Mouse (Mus musculus): ENCODE results near the gene Slc1a7. TPM values are rescaled to one million over a fixed set of nuclear protein-coding genes. Genes with fewer than 3 reads are reported as not detected.

The Slc1a7 gene
- polyA plus RNA-seq, 1 experiment from 2014 or later = not detected

DNA sequence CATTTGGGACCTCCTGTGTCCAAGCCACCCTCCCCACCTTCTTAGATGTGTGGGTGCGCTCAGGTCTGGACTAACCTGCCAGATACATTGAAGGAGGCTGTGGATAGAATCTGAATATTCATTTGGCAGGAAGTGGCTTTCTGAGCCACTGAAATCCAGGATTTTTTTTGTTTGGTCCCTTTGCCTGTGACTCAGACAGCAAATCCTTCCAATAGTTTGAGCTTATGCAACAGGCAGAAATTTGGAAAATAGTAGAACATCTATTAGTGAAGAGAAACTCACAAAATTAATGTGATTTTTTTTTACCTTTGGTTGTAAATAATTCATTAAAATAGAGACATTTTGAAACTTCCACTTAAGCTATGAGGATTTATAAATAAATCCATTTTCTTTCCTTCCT lies 3.0 kb downstream of the Slc1a7 start:
- no peaks in the 10 kb centered on the region for H3K9me3 ChIP-seq (replicated peaks)
- no peaks in the 10 kb centered on the region for H3K36me3 ChIP-seq
- H3K4me2 ChIP-seq = no peak overlapping the region
- H3K4me1 ChIP-seq (replicated peaks) = no peaks in the 10 kb centered on the region
- 54% methylated on average over 1 of the region's 1 CpGs for WGBS (ENCODE audit: insufficient replicate concordance)
- no peak overlapping the region for H3K27ac ChIP-seq
- no peak overlapping the region for H3K9ac ChIP-seq
- no peaks in the 10 kb centered on the region for H3K27me3 ChIP-seq
- ATAC-seq (ENCODE audit: low read depth) = no peak
- no peak for DNase-seq
- H3K4me3 ChIP-seq (replicated peaks) = no peak overlapping the region

DNA sequence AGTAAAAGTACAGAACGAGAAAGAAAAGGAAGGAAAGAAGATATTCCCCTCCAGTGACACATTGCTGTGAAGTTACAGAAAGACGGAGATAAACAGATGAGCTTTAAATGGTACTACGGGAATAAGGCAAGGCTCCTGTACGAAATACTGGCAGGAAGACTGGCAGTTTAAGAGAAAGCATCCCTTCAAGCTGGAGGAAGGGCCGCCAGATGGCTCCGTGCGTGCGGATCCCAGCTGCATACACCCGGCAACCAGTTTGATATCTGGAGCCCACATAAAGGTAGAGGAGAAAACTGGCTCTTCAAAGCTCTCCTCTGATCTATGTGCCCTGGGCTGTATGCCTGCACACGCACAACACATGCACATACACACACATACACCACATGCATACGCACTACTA lies 6.4 kb downstream of the Slc1a7 start:
- Histone ChIP-seq H3K9ac (no peak overlapping the region), H3K27ac (no peak overlapping the region), H3K36me3 (no peaks in the 10 kb centered on the region), H3K9me3 (replicated peaks) (no peaks in the 10 kb centered on the region), H3K4me2 (no peak overlapping the region), H3K4me3 (replicated peaks) (no peak overlapping the region), H3K4me1 (replicated peaks) (no peaks in the 10 kb centered on the region), H3K27me3 (no peaks in the 10 kb centered on the region)
- DNase-seq (no peak), ATAC-seq (ENCODE audit: low read depth) (no peak)
- WGBS (ENCODE audit: insufficient replicate concordance) = 76% methylated on average over 11 of the region's 11 CpGs

DNA sequence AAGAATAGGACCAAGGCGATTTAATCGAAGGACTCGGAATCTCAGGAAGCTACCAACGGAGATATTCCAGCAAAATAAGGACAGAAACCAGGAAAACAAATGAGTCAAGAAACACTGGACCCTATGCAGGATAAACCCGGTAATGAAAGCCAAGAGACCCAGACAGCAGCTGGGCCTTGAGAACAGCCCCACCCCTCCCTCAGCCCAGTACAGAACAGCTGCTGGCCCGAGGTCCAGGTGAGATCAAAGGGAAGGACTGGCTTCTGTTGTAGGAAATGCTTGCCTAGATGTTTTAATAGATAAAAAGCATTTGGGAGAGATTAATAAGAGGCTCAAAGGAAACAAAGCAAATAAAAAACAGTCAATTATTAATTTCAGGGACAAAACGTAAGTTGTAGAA lies 6.9 kb downstream of the Slc1a7 start:
- ATAC-seq (ENCODE audit: low read depth) = no peak
- no peak for DNase-seq
- H3K27me3 ChIP-seq = no peaks in the 10 kb centered on the region
- H3K4me3 ChIP-seq (replicated peaks) = no peak overlapping the region
- H3K4me1 ChIP-seq (replicated peaks) = no peaks in the 10 kb centered on the region
- WGBS (ENCODE audit: insufficient replicate concordance) = 66% methylated on average over 7 of the region's 7 CpGs
- no peak overlapping the region for H3K9ac ChIP-seq
- no peaks in the 10 kb centered on the region for H3K9me3 ChIP-seq (replicated peaks)
- no peaks in the 10 kb centered on the region for H3K36me3 ChIP-seq
- no peak overlapping the region for H3K27ac ChIP-seq
- H3K4me2 ChIP-seq = no peak overlapping the region

DNA sequence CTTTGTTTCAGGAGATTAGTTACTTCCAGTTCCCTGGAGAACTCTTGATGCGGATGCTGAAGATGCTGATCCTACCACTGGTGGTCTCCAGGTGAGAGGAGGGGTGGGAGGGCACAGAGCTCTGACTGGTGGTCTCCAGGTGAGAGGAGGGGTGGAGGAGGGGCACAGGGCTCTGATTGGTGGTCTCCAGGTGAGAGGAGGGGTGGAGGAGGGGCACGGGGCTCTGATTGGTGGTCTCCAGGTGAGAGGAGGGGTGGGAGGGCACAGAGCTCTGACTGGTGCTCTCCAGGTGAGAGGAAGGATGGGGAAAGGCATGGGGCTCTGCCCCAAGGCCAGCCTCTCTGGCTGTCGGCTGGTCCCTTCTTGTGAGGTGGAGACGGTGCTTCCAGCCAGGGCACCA lies 9.5 kb downstream of the Slc1a7 start:
- no peak overlapping the region for H3K9ac ChIP-seq
- no peak overlapping the region for H3K4me3 ChIP-seq (replicated peaks)
- DNase-seq = no peak
- no peak for ATAC-seq (ENCODE audit: low read depth)
- no peak overlapping the region for H3K27ac ChIP-seq
- 64% methylated on average over 4 of the region's 4 CpGs for WGBS (ENCODE audit: insufficient replicate concordance)
- no peaks in the 10 kb centered on the region for H3K27me3 ChIP-seq
- no peaks in the 10 kb centered on the region; the same call in 1 of the 2 replicates for H3K4me1 ChIP-seq (replicated peaks)
- no peak overlapping the region for H3K4me2 ChIP-seq
- H3K36me3 ChIP-seq = no peaks in the 10 kb centered on the region
- H3K9me3 ChIP-seq (replicated peaks) = no peaks in the 10 kb centered on the region

DNA sequence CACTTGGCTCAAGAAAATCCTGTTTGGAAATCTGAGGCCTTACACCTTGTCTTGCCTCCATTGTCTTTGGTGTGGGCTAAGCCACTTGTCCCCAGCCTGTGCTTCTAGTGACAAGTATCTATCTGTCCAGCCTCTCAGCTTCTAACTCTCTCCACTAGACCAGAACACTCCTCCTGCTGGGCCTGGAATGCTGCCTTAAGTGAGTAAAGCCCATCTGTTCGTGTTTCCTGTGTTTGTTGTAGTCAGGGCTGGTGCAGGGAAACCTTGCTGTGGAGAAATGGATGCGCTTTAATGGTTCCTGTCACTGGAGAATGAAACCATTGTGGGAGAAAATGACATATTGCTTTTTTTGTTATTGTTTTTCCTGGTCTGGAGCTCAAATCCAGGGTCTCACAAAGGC lies 11.4 kb downstream of the Slc1a7 start:
- H3K36me3 ChIP-seq = no peaks in the 10 kb centered on the region

DNA sequence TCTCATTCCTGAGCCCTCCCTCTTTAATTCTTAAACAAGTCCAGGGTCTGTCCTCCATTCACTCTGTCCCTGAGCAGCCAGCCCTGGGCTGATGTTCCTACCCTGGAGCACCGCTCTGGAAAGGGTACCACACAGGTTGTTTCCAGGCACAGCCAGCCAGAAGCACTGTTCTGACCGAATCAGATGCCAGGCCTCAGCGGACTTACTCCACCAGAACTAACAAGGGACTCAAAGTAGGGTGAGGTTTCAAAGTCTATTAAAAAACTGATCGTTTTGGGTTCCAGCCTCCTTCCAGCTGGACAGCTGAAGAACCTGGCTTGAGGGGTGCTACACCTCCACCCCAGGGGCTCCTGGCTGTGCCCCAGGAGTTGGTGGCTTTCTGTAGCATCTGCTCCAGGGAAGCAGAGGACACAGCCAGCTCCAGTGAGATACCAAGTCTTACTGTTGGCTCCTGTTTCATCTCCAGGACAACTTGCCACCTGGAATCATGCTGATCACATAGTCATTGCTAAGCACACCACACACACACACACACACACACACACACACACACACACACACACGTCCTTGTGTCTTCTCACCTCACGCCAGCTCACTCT lies 12.0 kb downstream of the Slc1a7 start:
- ATAC-seq (ENCODE audit: low read depth) = no peak
- 64% methylated on average over 6 of the region's 6 CpGs for WGBS (ENCODE audit: insufficient replicate concordance)

More for the DNA sequence above, 11.4 kb downstream of the Slc1a7 start:
- no peak for DNase-seq
- H3K27me3 ChIP-seq = no peaks in the 10 kb centered on the region
- no peak overlapping the region for H3K4me3 ChIP-seq (replicated peaks)
- no peak overlapping the region for H3K4me2 ChIP-seq
- H3K9me3 ChIP-seq (replicated peaks) = no peaks in the 10 kb centered on the region
- ATAC-seq (ENCODE audit: low read depth) = no peak
- no peak overlapping the region for H3K27ac ChIP-seq
- 42% methylated on average over 2 of the region's 2 CpGs for WGBS (ENCODE audit: insufficient replicate concordance)
- H3K9ac ChIP-seq = no peak overlapping the region
- H3K4me1 ChIP-seq (replicated peaks) = no peaks in the 10 kb centered on the region; the same call in 1 of the 2 replicates

DNA sequence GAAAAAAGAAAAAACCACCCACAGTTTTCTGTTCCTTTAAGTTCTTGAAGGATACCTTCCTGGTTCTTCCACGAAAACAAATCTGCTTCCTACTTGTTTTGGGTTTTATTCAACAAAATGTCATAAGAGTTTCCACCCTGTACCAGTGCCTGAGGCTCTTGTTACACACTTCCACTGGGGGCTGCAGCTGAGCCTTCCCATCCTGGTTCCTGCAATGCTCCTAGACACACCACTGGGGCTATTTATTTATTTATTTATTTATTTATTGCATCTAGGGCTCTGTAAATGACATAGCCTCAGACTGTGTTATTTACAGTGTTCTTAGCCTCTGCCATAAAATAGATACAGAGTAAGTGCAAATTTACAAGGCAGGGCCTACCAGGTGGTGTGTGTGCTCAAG lies 15.6 kb downstream of the Slc1a7 start:
- Histone ChIP-seq H3K4me3 (replicated peaks) (no peak overlapping the region), H3K27me3 (0 out of 2 replicates have a peak, but pooled peaks cover under 1% of the 10 kb centered on the region), H3K4me2 (no peak overlapping the region), H3K36me3 (no peaks in the 10 kb centered on the region), H3K9ac (no peak overlapping the region), H3K9me3 (replicated peaks) (no peaks in the 10 kb centered on the region), H3K27ac (no peak overlapping the region), H3K4me1 (replicated peaks) (no peaks in the 10 kb centered on the region; the same call in 1 of the 2 replicates)
- ATAC-seq (ENCODE audit: low read depth) (no peak), DNase-seq (no peak)
- 68% methylated on average over 1 of the region's 1 CpGs for WGBS (ENCODE audit: insufficient replicate concordance)

More for the DNA sequence above, 12.0 kb downstream of the Slc1a7 start:
- Histone ChIP-seq H3K27me3 (no peaks in the 10 kb centered on the region), H3K36me3 (no peaks in the 10 kb centered on the region), H3K4me1 (replicated peaks) (no peaks in the 10 kb centered on the region; the same call in 1 of the 2 replicates), H3K27ac (no peak overlapping the region), H3K9me3 (replicated peaks) (no peaks in the 10 kb centered on the region), H3K4me3 (replicated peaks) (no peak overlapping the region), H3K4me2 (no peak overlapping the region), H3K9ac (no peak overlapping the region)
- DNase-seq = no peak

DNA sequence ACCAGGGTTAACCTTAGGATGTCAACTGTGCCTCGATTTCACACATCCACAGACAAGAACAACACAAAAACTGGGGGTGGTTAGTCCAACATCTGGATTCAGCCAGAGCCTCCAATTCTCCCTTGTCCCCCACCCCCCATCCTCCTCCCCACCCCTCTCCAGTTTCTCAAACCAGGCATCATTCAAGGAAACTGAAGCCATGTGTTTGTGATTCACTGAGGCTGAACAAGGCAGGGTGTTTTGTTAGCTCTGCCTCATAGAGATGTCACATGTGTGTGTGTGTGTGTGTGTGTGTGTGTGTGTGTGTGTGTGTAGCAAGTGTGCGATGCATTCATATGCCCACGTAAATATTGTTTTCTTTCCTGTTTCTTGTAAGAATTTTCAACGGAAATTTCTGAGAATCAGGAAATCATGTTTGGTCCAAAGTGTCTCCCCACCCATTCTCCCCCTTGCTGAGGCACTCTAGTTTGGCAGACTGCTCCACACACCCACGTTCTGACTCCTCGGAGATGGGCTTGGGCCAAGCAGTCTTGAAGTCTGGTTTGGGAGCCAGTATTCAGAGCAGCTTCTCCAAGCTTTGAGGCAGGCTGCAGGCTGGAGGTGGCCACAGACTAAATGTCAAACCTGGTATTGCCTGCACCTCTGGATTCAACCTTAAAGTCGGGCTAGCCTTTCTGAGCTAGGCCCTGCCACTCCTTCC lies 16.3 kb downstream of the Slc1a7 start:
- peaks cover 7% of the 10 kb centered on the region; the same call in 1 of the 2 replicates for H3K27me3 ChIP-seq
- ATAC-seq (ENCODE audit: low read depth) = no peak
- no peak overlapping the region for H3K4me3 ChIP-seq (replicated peaks)
- no peak for DNase-seq
- no peak overlapping the region for H3K27ac ChIP-seq
- no peaks in the 10 kb centered on the region for H3K36me3 ChIP-seq
- H3K4me1 ChIP-seq (replicated peaks) = no peaks in the 10 kb centered on the region; the same call in 1 of the 2 replicates
- no peaks in the 10 kb centered on the region for H3K9me3 ChIP-seq (replicated peaks)
- no peak overlapping the region for H3K4me2 ChIP-seq
- WGBS (ENCODE audit: insufficient replicate concordance) = 63% methylated on average over 7 of the region's 7 CpGs
- no peak overlapping the region for H3K9ac ChIP-seq

DNA sequence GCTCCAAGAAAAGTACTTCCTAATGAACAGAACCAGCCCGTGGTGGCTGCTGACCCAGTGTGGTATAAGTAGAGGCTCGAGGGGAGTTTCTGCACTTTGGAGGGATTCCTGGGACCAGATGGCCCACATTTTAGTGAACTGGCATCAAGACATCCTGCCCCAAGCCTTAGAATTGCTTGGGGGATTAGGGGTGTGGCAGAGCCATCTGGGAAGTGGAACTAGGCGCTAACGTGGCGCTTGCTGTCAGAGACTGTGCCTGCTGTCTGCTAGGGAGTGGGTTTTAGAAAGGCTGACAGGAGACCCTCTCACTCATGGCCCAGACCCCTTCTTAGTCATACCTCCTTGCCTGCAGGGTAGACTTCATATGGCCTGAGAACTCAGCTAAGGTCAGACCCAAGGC lies 17.7 kb downstream of the Slc1a7 start:
- ATAC-seq (ENCODE audit: low read depth) = no peak
- H3K9me3 ChIP-seq (replicated peaks) = no peaks in the 10 kb centered on the region
- DNase-seq = no peak
- H3K36me3 ChIP-seq = no peaks in the 10 kb centered on the region
- peaks cover 12% of the 10 kb centered on the region for H3K27me3 ChIP-seq
- no peak overlapping the region for H3K9ac ChIP-seq
- H3K27ac ChIP-seq = no peak overlapping the region
- no peak overlapping the region for H3K4me3 ChIP-seq (replicated peaks)
- H3K4me1 ChIP-seq (replicated peaks) = no peaks in the 10 kb centered on the region; the same call in 1 of the 2 replicates
- WGBS (ENCODE audit: insufficient replicate concordance) = 64% methylated on average over 5 of the region's 5 CpGs
- no peak overlapping the region for H3K4me2 ChIP-seq

DNA sequence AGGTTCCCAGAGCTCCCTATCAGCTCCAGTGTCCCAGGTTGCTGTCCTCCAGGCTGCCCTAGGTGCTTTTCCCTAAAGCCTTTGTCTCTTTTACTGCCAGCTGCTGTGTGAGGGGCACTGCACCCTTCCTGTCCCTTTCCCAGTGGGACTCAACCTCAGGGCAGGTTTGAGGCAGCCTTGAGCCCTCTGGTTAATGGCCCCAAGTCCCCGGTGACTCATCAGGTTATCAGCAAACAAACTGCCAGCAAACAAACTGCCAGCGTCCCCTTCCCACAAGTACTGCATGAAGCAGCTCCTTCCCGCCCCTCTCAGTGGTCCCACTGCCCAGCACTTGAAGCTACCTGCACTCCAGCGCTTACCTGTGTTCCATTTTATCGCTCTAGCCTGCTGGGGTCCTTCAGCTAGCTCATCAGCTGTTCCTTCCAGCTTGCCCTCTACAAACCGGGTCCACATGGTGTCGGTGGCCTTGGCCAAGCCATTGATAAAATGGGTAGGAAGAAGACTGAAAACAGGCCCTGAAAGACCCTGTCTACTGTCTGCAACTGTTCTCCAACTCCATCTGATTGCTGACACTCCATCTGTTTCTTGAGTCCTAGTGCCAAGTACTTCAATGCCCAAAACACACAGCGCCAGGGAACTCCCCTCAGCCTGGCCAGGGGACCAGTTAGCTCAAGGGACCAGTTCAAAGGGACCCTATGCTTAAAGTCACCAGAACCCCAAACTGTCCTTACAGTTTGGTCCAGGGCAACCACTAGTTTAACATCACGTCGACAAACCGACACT lies 18.4 kb downstream of the Slc1a7 start:
- H3K27ac ChIP-seq = no peak overlapping the region
- no peak for DNase-seq
- no peaks in the 10 kb centered on the region for H3K36me3 ChIP-seq
- H3K4me3 ChIP-seq (replicated peaks) = no peak overlapping the region
- H3K9me3 ChIP-seq (replicated peaks) = no peaks in the 10 kb centered on the region
- 62% methylated on average over 11 of the region's 11 CpGs for WGBS (ENCODE audit: insufficient replicate concordance)
- H3K4me2 ChIP-seq = no peak overlapping the region
- H3K27me3 ChIP-seq = peaks cover 20% of the 10 kb centered on the region
- no peak overlapping the region for H3K9ac ChIP-seq
- no peaks in the 10 kb centered on the region for H3K4me1 ChIP-seq (replicated peaks)
- ATAC-seq (ENCODE audit: low read depth) = no peak

DNA sequence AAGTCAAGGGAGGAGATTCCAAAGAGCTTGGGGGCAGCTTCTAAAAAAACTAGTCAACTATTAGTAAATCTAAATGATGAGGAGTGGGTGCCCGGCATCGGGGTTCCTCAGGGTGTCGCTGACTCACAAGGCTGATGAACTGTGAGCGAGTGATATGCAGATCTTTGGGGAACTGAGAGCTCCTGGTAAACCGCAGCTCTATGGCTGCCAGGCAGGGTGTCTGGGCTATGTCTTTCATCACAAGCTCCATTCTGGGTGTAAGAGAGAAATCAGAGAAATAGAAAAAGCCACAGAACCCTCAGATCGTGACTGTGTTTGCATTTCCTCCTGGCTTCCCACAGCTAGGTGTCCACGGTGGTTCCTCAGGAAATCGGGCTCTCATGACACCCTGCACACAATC lies 20.8 kb downstream of the Slc1a7 start:
- 11% methylated on average over 8 of the region's 8 CpGs for WGBS (ENCODE audit: insufficient replicate concordance)
- H3K27ac ChIP-seq = no peak overlapping the region

More for the DNA sequence above, 20.8 kb downstream of the Slc1a7 start:
- no peak overlapping the region for H3K9ac ChIP-seq
- H3K4me3 ChIP-seq (replicated peaks) = no peak overlapping the region
- H3K4me1 ChIP-seq (replicated peaks) = no peaks in the 10 kb centered on the region
- H3K9me3 ChIP-seq (replicated peaks) = no peaks in the 10 kb centered on the region
- peaks cover 27% of the 10 kb centered on the region for H3K27me3 ChIP-seq
- H3K4me2 ChIP-seq = no peak overlapping the region
- no peak for ATAC-seq (ENCODE audit: low read depth)
- DNase-seq = no peak
- H3K36me3 ChIP-seq = no peaks in the 10 kb centered on the region

Measured in liver, embryonic 13.5 days (tissue).